Mouse (Mus musculus): ENCODE data around the gene Gnb1.

Gene Gnb1

DNA sequence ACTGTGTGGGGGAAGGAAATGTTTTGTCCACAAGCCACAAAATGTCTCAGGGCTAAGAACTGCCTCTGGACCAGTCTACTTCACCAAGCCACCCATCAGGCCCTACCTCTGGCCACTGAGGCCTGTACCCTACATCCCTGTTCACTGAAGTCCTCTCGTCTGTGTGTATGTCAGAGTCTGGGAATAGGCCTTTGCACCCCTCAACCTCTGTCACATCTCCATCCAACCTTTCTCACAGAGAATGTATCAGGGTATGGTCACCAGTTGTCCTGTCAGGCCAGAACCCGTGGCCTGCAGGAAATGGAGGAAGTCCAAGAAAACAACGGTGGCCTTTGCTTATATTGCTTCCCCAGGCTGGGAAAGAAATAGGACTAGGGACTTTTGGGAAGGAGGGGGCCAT, 5.6 kb upstream of the Gnb1 start:
- DNase-seq: peak in 1 of 2 experiments; percentile 17

DNA sequence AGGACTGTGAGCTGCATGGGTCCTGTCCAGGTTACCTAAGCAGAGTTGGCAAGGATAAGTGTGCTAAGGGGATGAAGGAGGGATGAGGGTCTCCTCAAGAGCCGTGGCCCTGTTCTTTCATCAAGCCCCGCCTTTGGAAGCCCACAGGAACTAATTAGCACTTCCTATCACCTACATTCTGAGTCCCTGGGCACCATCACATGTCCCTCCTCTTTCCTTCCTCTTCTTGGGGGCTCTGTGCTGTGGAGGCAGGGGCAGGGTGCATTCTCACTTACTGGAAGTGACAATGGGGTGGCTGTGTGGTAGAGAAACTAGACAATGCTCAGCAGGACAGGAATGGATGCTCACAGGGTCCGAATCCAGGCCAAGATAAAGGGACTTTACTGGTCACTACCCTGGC, 3.4 kb upstream of the Gnb1 start:
- DNase-seq: no peak

DNA sequence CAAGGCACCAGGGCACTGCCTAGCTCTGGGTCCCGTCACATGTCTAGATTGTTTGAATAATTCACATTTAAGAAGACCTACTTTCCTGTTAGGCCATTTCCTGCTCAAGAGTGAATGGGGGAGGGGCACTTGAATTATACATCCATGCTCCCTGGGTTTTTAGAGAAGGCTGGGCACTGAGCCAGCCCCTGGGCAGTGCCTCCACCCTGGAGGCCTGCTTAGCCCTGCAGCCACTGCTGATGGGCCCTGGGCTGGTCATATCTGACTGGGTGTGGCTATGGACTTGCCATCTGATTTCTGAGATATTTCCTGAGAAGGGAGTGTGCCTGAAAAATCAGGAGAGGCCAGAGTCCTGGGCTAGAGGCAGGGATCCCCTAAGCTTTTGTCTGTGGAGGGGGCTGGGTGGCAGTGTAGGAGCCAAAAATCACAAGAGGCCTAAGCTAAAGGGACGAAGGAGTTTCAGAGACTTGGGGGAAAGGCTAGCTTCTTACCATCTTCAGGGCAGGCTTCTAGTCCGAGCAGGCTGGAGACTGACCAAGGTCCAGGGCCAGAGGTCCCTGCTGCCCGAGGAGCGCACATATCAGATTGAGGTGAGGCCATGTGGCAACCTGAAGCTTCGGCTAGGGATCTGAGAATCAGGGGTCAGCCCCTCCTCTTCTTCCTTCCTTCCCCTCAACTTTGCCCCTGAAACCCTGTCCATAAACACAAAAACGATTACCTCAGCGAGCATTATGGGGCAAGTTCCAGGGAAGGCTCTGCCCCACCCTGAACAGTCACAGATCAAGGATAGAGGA, 2.7 kb upstream of the Gnb1 start:
- peak; percentile 86 to 93 for DNase-seq

DNA sequence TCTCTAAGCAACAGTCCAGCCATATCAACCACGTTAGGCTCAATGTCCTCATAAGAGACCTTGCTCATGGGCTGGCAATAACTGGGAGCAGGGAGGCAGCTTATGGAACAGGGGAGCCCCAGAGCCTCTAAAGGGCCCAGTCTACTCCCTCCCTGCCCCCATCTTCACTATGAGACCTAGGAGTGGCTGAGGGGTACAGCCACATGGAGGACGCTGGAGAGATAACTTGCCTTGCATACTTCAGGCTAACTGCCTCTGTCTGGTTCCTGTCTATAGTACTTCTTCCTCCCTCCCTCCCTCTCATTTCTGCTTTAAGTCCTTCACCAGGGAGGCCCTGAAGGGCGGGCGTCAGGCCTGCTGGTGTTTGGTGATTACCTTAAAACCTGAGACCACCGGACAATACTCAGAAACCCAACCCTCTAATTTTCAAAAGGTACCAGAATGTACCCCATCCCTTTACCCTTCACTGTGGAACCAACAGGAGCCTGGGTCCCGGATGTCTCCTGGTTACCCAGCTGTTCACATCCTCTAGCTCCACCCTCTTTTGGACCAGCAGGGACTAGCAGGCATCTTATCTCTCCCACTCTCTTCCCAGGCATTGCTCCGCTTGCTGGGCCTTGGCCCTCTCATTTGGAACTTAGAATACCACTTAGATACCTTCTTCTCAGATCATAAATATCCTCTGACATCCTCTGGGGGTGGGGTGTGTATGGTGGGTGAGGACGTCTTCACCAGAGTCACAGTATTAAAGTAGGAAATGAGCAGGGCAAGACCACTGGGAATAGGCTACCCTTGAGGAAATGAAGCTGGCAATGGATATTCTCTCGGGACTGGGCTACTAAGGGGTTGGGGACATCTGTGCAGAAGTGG, 1.8 kb upstream of the Gnb1 start:
- DNase-seq: peak in 1 of 2 experiments; percentile 38

DNA sequence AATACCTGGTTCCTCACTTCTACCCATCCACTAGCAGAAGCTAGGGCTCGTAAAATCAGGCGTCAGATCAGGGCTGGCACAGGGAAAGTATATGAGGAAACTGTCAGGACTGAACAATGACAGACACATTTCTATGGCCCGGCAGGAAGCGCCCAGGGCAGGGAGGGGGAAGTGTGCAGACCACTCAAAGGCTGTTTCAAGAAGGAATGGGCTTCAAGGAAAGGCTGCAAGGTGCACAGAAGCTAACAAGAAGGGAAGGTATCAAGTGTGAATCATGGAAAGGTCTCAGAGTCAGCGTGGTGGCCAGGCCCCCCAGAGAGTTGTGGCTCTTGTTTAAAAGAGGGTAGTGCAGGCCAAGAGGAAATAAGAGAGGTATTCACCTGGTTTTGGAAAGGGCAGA, 705 bp upstream of the Gnb1 start:
- peak in 1 of 2 experiments; percentile 35 for DNase-seq

DNA sequence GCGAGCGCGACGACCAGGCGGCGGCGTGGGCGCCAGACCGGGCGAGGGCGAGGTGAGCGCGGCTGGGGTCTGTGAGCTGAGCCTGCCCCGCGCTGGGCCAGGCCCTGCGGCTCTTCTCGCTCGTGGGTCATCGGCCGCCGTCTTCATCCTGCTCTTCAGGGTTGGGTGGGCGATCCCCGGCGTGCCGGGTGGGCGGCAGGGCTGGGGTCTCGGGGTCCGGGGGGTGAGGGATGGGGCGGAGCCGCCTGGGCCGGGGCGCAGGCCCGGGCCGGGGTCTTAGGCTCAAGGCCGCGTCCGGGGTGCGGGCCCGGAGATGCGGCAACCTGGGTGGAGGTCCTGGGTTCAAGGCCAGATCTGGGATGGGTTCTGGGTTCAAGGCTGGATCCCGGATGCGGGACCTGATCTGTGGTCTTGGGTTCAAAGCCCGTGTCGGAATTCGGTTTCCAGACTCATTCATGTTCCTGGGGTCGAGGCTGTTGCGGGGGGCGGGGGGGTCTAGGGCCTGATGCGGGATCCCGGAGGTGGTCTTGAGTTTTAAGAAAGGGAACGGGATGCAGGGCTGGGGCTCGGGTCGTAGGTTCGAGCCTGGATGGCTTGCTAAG, 469 bp downstream of the Gnb1 start:
- no peak for DNase-seq

DNA sequence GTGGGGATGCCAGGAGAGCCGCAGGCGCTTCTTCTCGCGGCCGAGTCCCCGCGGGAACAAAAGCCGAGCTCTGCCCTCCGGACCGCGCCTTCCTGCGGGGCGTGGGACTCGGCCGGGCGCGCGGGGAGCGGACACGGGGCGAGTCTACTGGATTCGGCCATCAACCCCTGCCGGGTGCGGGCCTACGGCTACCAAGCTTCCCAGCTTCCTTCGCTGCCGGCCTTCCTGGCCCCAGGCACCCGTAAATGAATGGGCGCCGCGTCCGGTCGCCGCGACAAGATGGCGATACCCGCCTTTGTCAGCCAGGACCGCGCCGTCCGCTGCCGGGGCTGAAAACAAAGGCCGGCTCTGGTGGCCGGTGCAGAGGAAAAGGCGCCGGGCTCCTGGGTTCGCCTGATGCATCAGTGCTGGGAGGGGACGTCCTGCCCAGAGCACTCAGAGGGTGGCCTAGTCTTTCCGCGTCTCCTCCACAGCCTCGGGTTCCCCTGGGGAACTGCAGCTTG, 1.0 kb downstream of the Gnb1 start:
- DNase-seq: peak; percentile 53 to 74

DNA sequence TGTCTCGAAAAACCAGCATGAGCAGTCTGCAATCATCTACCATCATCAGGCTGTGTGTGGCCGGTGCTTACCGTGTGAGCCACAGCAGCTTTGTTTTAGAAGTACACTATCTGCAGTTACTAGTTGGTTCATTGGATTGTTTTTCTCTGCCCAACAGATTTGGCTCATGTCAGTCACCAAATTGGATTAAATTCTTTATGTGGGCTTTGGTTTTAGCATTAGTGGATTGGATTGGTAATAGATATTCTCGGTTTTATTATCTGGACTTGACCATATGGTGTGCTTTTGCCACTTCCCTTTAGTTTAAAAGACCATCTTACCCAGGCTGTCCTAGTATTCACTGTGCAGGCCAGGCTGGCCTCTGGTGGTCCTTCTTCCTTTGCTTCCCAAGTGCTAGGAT, 3.7 kb downstream of the Gnb1 start:
- DNase-seq: no peak

DNA sequence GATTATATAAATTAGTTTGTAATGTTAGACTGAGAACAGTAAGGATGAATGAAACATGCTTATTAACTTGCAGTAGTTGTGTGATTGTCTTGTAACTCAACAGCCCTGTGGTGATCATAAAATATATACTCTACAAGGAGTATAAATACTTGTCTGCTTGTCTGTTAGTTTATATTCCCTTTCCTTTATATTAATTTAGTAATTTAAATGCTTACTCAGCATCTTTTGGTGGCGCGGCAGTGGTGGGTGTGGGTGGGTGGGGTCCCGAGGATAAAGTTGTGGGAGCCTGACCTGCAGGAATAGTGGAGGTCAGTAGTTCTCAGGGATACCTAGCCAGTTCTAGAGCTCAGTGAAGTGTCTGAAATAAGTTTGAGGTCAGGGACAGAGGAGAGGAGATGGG, 6.8 kb downstream of the Gnb1 start:
- no peak for DNase-seq

DNA sequence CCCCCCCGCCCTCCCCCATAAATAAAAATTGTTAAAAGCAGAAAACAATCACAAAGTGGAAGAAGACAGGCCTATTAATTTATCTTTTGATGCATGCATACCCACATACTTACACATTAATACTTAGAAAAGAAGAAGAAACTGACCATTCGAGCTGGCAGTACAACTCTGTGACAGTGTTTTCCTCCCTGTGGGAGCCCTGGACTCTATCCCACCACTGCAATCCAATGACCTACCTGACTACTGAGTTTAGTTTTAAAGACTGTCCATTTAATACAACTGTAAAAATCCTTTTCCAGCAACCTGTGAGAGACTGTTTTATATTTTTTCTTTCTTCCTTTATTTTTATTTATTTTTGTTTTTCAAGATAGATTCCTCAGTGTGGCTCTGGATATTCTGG, 10.0 kb downstream of the Gnb1 start:
- DNase-seq: no peak

DNA sequence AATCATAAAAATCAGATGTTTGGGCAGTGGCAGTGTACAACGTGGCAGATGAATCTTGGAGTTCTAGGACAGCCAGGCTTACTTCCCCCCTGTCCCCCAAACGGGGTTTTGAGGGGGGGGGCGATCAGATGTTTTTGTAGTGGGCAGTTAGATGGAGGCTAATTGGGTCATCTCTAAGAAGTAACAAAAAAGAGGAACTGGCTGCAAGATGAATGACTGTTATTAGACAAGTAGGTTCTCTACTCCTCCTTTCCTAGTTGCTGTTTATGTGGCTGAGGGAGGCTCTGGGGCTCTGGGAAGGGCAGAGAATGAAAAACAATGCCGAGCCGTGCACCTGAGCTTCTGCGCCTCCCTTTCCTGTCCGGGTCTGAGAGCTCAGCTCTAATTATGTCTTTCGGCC, 13.9 kb downstream of the Gnb1 start:
- DNase-seq: no peak

DNA sequence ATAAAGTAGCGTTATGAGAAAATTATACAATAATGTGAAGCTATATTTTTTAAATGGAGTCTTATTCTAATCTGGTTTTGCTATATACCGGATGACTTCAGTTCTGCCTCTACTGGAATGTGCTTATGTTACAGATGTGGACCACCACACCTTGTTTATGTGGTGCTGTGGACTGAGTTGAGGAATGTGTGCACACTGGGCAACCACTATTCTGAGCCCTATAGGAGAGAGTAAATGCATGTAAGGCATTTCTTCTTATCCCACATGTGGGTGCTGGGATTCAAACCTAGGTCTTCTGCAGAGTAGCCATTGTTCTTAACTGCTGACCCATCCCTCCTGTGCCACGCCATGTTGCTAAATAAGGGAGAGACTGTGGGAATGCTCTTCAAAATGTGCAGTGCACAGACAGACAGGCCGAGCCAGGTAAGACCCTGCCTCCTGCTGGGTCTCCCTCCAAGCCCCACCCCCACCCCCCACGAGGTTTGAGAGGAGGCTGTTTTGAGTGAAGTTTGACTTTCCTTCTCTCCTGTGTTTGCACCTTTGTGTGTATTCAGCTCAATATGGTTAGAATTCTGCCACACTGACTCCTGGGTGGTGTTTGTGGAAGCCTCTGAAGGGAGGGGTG, 14.6 kb downstream of the Gnb1 start:
- no peak for DNase-seq

DNA sequence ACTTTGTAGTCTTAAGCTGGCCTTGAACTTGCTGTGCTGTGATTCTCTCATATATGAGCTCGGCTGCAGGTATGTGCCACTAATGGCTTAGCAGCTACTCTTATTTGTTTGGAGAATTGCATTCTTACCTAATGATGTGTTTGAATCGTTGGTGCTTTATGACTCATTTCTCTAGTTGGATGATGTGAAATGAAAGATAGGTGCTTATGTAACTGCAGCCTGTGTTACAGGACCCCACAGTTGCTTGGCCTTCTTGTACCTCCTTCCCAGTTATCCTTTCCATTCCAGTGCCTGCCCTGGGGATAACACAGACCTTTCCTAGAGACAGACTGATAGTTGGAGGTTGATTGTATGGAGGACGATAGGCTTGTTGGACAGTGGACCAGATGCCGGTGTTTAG, 17.5 kb downstream of the Gnb1 start:
- no peak for DNase-seq

DNA sequence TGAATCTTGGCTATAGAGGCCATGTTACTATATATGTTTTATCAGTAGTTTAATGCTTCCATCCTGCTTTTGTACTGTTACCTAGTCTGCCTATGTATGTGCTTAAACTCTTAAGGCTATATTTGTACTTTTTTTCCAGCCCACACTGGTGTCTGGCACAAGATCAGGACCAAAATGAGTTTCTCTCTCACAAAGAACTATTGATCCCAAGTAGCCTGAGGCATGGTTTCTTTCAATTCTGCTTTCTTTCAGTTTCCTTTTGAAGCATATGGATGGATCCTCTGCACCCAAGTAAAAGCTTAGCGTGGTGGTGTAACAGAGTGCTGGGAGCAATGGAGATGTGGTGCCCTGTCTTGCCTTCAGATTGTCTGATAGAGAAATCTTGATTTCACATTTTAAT, 19.8 kb downstream of the Gnb1 start:
- no peak for DNase-seq

DNA sequence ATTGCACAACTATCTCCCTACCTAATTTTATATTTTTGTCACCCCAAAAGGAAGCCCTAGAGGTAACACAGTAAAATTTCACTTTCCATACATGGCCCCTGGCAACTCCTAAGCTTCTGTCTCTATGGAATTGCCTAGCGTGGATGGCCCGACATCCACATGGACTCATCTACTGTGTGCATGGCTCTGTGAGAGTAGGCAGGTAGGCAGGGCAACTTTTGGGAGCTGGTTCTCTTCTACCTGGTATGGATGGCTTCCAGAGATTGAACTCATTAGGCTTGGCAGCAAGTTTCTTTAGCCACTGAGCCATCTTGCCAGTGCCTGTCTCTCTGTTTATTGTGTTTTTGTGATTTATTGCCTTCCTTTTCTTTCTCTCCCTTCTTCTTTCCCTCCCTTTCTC, 23.6 kb downstream of the Gnb1 start:
- no peak for DNase-seq

DNA sequence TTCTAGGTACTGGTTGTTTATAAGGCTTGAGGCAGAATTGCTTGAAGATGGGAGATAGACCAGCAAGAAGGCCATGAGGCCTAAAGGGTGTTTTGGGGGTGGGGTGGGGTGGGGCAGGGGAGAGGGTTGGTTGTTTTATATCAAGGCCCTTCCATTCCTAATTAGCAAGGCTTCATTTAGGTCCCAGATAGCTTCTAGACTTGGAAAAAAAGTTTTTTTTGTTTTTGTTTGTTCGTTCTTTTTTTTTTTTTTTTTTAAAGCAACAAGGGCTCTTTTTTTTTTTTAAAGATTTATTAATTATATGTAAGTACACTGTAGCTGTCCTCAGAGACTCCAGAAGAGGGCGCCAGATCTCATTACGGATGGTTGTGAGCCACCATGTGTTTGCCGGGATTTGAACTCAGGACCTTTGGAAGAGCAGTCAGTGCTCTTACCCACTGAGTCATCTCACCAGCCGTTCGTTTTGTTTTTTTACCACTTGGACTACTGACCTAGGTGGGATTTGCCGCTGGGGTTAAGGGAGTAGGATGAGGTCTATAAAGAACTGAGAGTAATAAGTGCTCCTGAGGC, 26.9 kb downstream of the Gnb1 start:
- DNase-seq: peak in 1 of 2 experiments; percentile 31

DNA sequence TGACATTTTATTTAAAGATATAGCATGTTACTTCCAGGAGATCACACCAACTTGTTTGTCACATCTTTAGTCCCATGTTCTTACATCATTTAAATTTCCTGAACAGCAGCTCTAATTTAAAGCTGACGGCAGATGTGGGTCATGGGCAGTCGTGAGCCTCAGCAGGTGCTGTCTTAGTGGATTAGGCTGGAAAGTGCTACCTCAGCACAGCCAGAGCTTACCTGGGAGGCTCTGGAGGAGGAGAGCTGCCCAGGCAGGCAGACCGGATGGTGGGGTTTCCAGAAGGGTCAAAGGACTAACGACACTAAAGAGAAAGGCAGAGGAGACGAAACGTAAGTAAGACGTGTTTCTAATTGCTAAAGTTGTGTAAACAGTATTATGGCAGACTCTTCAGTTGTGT, 31.2 kb downstream of the Gnb1 start:
- DNase-seq: peak; percentile 7 to 35

DNA sequence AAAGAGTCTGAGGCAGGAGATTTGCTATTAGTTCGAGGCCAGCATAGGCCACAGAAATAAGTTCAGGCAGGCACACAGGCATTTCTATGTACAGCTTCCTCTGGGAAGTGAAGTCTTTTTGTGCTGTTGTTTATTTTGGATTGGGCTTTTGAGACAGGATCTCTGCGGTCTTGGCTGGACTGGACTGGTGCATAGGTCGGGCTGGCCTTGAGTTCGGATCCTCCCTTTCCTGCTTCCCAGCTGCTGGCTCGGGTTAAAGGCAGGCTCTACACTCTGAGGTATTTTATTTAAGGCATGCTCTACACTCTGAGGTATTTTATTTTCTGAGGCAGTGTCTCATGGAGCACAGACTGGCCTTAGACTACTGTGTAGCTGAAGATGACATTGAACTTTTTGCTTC, 34.6 kb downstream of the Gnb1 start:
- peak; percentile 9 to 36 for DNase-seq

DNA sequence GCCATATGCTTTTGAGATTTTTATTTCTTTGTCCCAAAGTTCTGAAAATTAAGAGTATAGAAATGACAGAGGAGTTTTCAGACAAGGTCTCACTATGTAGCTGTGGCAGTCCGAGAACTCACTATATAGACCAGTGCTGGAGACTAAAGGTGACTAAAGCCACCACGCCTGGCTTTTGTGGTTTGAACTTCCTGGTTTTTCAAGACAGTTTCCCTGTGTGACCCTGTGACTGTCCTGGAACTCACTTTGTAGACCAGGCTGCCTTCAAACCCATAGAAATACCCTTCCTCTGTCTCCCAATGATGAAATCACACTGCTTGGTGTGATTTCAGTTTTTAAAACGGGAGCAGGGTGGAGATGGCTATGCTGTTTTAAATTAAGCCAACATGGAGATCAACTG, 38.1 kb downstream of the Gnb1 start:
- DNase-seq: no peak

DNA sequence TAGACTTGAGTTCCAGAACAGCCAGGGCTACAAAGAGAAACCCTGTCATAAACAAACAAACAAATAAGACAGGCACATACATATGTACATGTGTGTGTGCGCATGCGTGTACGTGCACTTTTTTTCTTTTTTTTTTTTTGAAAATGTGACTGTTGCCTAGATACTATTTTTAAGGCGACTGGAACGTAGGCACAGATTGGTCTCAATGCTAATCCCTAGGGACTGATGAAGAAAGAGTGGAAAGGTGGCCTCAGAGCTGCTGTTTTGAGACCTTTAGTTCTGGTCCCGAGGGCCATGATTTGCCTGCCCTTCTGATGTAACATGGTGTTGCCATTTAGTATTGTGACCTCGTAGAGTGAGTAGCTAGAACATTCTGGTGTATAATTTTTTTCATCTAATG, 58.8 kb downstream of the Gnb1 start:
- DNase-seq: no peak

DNA sequence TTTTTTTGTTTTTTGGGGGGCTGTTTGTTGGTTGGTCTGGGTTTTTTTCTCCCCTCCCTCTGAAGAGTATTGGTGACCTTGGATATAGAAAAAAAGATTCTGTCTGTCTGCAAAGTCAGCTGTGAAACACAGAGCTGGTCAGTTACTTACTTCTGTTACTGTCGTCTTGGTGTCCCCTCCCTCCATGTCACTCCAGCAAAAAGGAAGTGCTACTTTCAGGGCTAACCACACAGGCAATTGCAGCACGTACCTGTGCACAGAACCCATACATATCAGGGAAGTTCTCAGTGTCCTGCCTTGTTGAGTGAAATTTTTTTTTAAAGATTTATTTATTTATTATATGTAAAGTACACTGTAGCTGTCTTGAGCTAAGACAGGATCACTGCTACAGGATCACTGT, 59.3 kb downstream of the Gnb1 start:
- no peak for DNase-seq

DNA sequence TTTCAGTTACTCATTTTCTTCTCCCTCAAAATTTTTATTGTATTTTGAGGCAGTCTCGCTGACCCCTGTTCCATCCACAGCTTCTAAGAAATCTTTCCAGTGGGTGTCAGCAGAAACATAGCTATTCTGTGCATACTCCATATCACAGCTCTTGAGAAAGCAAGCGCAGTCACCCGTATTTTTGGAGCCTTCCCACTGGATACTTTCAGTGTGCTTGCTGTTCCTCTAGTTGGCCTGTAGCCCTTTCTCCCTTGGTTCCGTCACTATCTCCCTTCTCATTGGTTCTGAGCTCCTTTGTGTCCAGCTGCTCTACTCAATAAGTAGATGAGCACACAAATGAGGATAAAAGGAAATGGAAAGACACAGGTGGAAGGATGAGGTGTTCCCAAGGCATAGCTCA, 59.9 kb downstream of the Gnb1 start:
- DNase-seq: no peak

All from kidney, postnatal 25 days (tissue).